Mouse (Mus musculus): ENCODE results near the gene Cdh23.

Cdh23 gene

GRCm38 (mm10) chr10:60571491-60571890, 124.8 kb downstream of the Cdh23 start:
- no peak for DNase-seq

- DNase-seq: no peak
These were observed 129.8 kb downstream of the Cdh23 start for GRCm38 (mm10) chr10:60566369-60567037.

DNA sequence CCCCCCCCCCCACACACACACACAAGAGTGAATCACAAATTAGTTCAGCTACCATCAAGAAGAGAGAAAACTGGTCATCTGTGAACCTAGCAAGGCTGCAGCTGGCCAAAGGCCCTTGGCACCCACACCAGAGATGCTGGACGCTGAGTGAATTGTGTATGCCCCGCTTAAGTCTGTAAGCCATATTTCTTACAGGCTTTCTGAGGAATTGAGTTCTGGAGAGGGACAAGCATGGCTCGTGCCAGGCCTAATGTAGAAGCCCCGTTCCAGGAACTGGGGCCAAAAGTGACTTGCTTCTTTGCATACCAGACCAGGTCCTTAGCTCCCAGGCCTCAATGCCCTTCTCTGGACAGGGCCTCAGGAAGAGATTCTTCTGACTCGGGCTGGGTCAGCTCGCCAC, 132.2 kb downstream of the Cdh23 start:
- no peak for DNase-seq

DNA sequence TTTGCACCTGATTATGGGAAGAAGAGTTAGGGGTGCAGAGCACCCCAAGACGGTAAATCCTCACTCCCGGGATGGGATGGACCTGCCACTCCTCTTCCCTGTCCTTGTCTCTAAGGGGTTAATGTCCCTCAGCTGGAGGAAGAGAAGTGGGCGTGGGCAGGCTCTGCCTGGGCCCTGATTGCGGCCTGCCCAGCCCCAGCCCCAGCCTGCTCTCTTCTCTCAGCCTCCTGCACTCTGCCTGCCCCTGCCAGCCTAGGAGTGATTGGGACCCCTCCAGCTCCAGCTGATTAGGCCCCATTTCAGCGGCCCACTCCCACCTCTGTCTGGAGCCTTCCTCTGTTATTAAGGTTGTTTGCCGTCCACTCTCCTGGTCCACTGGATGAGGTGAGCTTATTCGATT, 133.3 kb downstream of the Cdh23 start:
- no peak for DNase-seq

- no peak for DNase-seq
These were observed 137.8 kb downstream of the Cdh23 start for GRCm38 (mm10) chr10:60558491-60558927.

DNA sequence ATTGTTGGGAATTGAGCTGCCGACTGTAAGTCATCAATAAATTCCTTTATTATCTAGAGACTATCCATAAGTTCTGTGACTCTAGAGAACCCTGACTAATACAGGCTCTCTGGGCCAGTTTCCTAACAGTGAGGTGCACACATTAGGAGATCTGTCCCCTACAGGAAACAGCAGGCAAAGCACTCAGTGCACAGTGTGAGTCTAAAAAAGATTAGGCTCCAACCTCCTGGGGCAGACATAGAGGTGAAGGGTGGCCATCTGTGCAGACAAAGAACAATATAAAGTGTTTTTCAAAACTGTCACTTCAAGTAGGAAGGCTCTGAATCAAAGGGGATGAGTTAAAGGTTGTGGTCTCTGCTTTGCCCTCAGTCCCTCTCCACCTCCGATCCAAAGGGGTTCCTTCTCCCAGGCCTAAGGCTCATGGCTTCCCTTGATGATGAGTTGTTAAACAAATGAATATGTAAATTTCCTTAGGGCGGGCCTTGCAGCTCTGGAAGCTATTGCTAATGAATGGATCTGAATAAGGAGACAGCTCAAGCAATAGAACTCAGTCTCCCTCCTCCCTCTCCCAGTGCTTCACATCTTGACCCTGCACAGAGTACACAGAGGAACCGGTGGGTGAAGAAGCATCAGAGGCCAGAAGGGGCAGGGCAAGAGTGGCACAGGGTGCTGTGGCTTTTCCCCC, 143.2 kb downstream of the Cdh23 start:
- no peak for DNase-seq

- DNase-seq: no peak
These were observed 157.0 kb downstream of the Cdh23 start for GRCm38 (mm10) chr10:60539164-60539914.

DNA sequence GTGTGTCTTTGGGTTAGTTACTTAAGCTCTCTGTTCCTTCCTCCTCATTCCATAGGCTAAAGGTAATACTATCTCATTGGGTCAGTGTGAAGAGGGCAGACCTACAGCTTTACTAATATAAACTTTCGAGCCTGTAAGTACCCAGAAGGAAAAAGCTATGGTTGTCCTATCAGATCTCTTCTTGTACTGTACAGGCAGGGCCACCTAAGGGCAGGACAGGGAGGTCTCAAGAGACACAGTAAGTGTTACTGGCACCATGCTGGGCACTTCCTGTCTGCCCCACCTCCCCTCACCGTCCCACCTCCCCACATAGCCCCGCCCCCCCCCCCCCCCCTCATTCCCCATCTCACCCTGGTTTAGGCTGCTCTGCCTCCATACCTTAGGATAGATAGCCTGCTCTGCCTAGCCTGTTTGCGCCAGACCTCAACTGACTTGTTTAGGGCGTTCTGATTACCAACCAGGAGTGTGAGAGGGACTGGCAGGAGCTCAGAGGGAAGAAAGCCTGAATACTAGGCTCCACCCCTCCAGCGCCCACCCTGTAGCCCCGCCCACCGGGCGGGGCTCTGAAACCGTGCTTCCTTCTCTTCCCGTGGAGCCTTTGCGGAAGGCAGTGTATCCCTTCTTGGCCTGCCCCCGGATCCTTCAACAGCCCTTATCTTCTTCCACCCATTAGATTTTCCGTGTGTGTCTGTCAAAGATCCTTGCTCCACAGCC, 160.0 kb downstream of the Cdh23 start:
- DNase-seq: peak; percentile 11

- no peak for DNase-seq
These were observed 163.8 kb downstream of the Cdh23 start for GRCm38 (mm10) chr10:60532502-60532901.

DNA sequence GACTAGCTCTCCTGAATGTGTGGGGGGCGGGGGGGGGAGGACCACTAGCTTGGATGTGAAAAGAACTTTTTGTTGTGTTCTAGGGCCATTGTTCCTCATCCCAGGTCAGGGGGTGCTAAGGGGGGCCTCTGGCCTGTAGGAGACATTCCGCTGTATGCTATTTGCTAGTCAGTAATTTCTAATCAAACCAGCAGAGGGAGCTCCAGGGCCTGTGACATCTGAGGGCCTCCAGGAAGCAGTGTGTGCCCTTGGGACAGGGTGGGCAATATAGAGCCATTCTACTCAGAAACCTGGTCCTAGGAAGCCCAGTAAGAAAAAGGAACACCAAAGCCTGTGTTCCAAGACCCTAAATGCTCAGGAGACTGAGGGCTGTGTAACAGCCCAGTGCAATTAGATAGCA, 164.9 kb downstream of the Cdh23 start:
- peak; percentile 28 for DNase-seq

- no peak for DNase-seq
These were observed 165.7 kb downstream of the Cdh23 start for GRCm38 (mm10) chr10:60530633-60531032.

DNA sequence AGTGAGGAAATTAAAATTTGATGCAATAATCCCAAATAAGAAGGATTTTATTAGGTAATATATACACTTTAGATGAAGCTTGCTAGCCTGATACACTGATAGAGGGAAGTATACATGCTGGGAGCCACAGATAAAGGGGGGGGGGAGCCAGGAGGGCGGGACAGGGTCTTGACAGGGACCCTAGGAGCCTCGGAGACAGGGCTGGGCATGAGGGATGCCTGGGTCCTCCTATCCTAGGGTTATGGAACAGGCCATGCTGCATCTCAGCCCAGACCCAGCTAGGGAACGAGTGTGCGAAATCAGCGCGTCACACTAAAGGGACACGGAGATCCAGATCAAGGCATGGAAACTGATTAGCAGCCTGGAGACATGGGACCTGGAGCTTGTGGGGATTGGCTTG, 168.3 kb downstream of the Cdh23 start:
- no peak for DNase-seq

DNA sequence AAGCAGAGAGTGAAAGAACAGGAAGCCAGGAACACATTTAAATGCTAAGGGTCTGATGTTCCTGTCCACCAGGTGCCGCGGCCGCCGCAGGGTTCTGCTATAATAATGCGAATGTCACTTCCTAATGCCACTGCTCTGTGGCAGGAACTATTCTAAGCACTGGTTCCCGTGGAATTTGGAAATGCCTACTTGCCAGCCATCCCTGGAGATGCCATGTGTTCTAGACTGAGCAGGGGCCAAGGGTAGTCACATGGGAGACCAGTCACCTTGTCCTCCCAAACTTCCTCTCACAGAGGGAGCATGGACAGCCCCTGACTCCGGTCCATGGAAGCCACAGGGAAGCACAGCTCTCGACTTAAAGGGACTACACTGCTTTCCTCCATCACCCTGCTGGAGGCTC, 171.2 kb downstream of the Cdh23 start:
- no peak for DNase-seq

GRCm38 (mm10) chr10:60516286-60516685, 180.0 kb downstream of the Cdh23 start:
- DNase-seq: no peak

- no peak for DNase-seq
These were observed 197.8 kb downstream of the Cdh23 start for GRCm38 (mm10) chr10:60498538-60498937.

GRCm38 (mm10) chr10:60495070-60495469, 201.2 kb downstream of the Cdh23 start:
- DNase-seq: no peak

GRCm38 (mm10) chr10:60491538-60491937, 204.8 kb downstream of the Cdh23 start:
- no peak for DNase-seq

GRCm38 (mm10) chr10:60481381-60481780, 214.9 kb downstream of the Cdh23 start:
- no peak for DNase-seq

GRCm38 (mm10) chr10:60474549-60474948, 221.7 kb downstream of the Cdh23 start:
- no peak for DNase-seq

- DNase-seq: no peak
These were observed 222.4 kb downstream of the Cdh23 start for GRCm38 (mm10) chr10:60473782-60474322.

DNA sequence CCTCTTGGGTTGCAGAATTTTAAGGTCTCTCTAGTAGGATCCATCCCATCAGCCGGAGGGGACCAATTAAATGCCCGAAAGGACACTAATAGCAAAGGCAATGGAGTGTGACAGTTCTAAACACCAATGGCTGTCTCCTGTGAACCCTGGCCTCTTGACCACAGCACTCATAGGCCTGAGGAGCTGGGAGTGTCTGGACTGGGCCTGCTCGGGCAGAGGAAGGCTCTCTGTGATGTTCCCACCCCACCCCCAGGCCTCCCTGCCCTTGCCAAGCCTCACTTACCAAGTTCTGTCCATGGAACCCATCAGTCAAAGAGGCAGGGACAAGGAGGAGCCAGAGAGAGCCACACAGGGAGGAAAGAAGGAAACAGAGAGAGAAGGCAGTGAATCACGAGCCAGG, 228.5 kb downstream of the Cdh23 start:
- no peak for DNase-seq

DNA sequence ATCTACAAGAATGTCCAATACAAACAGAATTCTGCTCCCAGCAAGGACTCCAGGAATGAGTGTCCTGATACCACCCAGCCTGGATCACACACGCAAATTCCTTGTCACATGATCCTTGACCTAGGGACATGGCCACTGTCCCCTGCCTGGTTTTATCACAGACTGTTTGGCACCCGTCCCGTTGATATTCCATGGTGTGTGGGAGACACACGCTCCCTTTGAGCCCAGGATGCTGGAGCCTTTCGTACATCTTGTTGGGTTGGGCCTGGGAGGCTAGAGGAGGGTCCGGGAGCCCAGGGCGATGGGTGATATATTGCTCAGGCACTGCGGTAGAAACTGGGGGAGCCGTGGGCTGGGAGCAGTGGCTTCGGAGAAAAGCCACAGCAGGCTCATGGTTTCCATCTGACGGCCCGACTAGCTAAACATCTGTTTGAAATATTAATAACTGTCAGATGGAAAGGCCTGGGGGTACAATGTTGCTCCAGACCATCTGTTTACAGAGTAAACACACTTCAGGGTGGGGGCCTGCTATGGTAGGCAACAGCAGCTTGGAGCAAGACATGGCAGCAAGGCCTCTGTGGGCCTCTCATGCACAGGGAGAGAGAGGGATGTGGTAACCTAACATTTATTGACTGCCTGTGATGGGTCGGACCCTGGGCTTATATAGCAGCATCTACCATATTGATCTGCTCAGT, 232.2 kb downstream of the Cdh23 start:
- no peak for DNase-seq

All from right cerebral cortex, postnatal 4 days (tissue).